Mouse (Mus musculus): ENCODE results near the gene Scn11a. TPM values are rescaled to one million over a fixed set of nuclear protein-coding genes. Genes with fewer than 3 reads are reported as not detected.

Scn11a gene
- polyA plus RNA-seq, 1 experiment from 2014 or later, result 0.78 TPM

DNA sequence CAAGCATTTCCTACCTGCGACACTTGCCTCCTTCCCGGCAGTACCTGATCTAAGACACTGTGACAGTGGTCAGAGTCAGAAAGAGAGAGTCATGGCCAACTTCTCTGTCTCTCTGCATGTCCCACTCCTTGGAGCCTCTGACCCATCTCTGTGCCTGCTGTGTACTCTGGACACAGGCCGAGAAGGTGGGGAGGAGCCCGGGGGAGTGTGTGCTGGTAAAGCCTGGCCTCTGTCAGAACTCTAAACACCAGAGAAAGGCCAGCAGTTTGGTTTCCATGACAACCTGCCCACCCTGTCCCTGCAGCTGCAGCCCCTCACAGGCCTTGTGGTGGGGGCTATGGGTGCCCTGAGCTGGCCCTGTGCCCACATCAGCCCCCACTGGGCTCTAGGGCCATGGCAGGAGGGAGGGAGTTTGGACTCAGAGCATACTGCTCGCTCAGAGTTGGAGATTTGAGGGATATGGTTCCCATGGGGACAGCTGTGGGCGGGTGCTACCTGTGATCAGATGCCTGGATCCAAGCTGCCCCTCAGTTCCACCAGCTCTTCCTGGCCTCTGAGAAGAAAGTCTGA is 99.9 kb downstream of the Scn11a start:
- no peak for DNase-seq (ENCODE audit: extremely low spot score, low spot score)
- 73% methylated on average over 6 of the region's 6 CpGs for WGBS
- Histone ChIP-seq H3K36me3 (replicated peaks) (no peaks in the 10 kb centered on the region), H3K27ac (no peak overlapping the region), H3K9me3 (no peaks in the 10 kb centered on the region), H3K4me3 (no peak overlapping the region), H3K27me3 (ENCODE audit: poor library complexity, severe bottlenecking) (no peaks in the 10 kb centered on the region), H3K4me1 (peaks cover 8% of the 10 kb centered on the region; the same call in 1 of the 2 replicates)

DNA sequence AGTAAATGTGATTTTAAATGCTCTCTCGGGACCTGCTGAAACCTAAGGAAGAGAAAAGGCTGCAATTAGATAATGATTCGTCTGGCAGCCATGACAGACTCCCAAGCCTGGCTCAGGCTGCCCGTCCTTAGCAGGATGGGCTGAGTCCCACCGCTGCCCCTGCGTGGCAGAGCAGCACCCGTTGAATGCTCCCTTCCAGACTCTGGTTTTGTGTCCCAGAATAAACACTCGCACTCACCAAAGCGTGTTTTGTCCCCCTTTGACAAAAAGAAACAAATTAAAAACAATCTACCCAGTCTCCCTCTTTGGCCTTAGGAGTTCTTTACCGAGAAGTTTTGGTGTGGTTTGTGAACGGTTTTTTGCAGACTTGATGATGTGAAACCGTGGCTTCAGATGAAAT is 106.0 kb downstream of the Scn11a start, which contains the start of gene Scn10a:
Gene Scn10a (minus strand): TSS at position 101 of the 400 bp plus-strand sequence.
- H3K27me3 ChIP-seq (ENCODE audit: poor library complexity, severe bottlenecking), result no peaks in the 10 kb centered on the region
- H3K36me3 ChIP-seq (replicated peaks), result no peaks in the 10 kb centered on the region
- 91% methylated on average over 11 of the region's 11 CpGs for WGBS
- no peaks in the 10 kb centered on the region for H3K4me1 ChIP-seq
- H3K9me3 ChIP-seq, result no peaks in the 10 kb centered on the region
- no peak for DNase-seq (ENCODE audit: extremely low spot score, low spot score)
- H3K4me3 ChIP-seq, result no peak within 1 kb of the TSS
- no peak within 1 kb of the TSS for H3K27ac ChIP-seq

DNA sequence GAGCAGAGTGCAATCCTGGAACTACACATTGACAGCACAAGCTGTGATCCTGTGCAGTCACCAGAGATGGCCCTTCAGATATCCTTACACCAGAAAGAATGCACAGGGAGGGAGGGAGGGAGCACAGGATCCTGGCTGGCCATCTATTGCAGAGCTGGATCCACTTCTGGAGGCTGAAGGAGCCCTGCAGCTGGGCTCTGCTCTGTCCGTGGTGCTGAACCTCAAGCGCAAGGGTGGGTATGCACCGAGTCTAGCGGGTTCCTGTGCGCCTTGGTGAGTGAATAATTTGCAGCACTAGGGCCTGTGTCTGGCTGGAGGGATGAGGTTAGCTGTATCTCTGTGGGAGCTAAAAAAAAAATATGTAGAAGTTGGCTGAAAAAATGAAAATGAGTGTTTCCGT is 118.6 kb downstream of the Scn11a start:
- Histone ChIP-seq H3K27ac (no peak overlapping the region), H3K27me3 (ENCODE audit: poor library complexity, severe bottlenecking) (no peaks in the 10 kb centered on the region), H3K36me3 (replicated peaks) (no peaks in the 10 kb centered on the region), H3K4me3 (no peak overlapping the region), H3K9me3 (no peaks in the 10 kb centered on the region), H3K4me1 (peaks cover 5% of the 10 kb centered on the region; the same call in 1 of the 2 replicates)
- WGBS, result 14% methylated on average over 6 of the region's 6 CpGs
- DNase-seq (ENCODE audit: extremely low spot score, low spot score), result peak; percentile 61

Other genes with a start within 250 kb of the Scn11a start
- 2.9 and 3.6 TPM in 2 replicates for gene Scn5a, start 246.4 kb downstream of the Scn11a start, polyA plus RNA-seq (2016; fragmentation: Nextera tagmentation; extraction: Ambion mirVana)
- not detected in 2 replicates for gene Scn10a, start 106.1 kb downstream of the Scn11a start, polyA plus RNA-seq (2016; fragmentation: Nextera tagmentation; extraction: Ambion mirVana)
- 71.6 and 74.4 TPM in 2 replicates for gene Wdr48, start 69.4 kb upstream of the Scn11a start, polyA plus RNA-seq (2016; fragmentation: Nextera tagmentation; extraction: Ambion mirVana)
- 29.9 and 30.4 TPM in 2 replicates for gene Gorasp1, start 112.1 kb upstream of the Scn11a start, polyA plus RNA-seq (2016; fragmentation: Nextera tagmentation; extraction: Ambion mirVana)
- gene Ttc21a, start 112.2 kb upstream of the Scn11a start, polyA plus RNA-seq (2016; fragmentation: Nextera tagmentation; extraction: Ambion mirVana), result 0.31 and 0.42 TPM in 2 replicates
- 3.3 and 4.2 TPM in 2 replicates for gene Csrnp1, start 159.2 kb upstream of the Scn11a start, polyA plus RNA-seq (2016; fragmentation: Nextera tagmentation; extraction: Ambion mirVana)
- gene Xirp1, start 198.1 kb upstream of the Scn11a start, polyA plus RNA-seq (2016; fragmentation: Nextera tagmentation; extraction: Ambion mirVana), result not detected in 2 replicates
- gene Cx3cr1, start 244.4 kb upstream of the Scn11a start, polyA plus RNA-seq (2016; fragmentation: Nextera tagmentation; extraction: Ambion mirVana), result 4.7 and 4.8 TPM in 2 replicates

Measured in forebrain, embryonic 10.5 days (tissue).